Mouse (Mus musculus): ENCODE results near the gene Btg2. TPM values are rescaled to one million over a fixed set of nuclear protein-coding genes. Genes with fewer than 3 reads are reported as not detected.

The Btg2 gene
- polyA plus RNA-seq, 1 experiment from 2014 or later = 57.4 TPM

Other genes starting within 250 kb of the Btg2 start
- 2.7 and 3.6 TPM in 2 replicates for gene Optc, start 171.1 kb downstream of the Btg2 start, polyA plus RNA-seq (2015; fragmentation: Nextera tagmentation; extraction: Ambion mirVana)
- 10.2 and 14.8 TPM in 2 replicates for gene Prelp, start 157.7 kb downstream of the Btg2 start, polyA plus RNA-seq (2015; fragmentation: Nextera tagmentation; extraction: Ambion mirVana)
- gene Fmod, start 41.9 kb downstream of the Btg2 start, polyA plus RNA-seq (2015; fragmentation: Nextera tagmentation; extraction: Ambion mirVana) = 7.3 and 7.6 TPM in 2 replicates
- 0.30 and 0.35 TPM in 2 replicates for gene Chit1, start 32.1 kb upstream of the Btg2 start, polyA plus RNA-seq (2015; fragmentation: Nextera tagmentation; extraction: Ambion mirVana)
- gene Chil1, start 103.1 kb upstream of the Btg2 start, polyA plus RNA-seq (2015; fragmentation: Nextera tagmentation; extraction: Ambion mirVana) = 2.8 and 3.2 TPM in 2 replicates
- 0.83 and 1.9 TPM in 2 replicates for gene Mybph, start 114.3 kb upstream of the Btg2 start, polyA plus RNA-seq (2015; fragmentation: Nextera tagmentation; extraction: Ambion mirVana)
- gene Adora1, start 156.3 kb upstream of the Btg2 start, polyA plus RNA-seq (2015; fragmentation: Nextera tagmentation; extraction: Ambion mirVana) = 10.2 and 10.6 TPM in 2 replicates
- gene Myog, start 210.9 kb upstream of the Btg2 start, polyA plus RNA-seq (2015; fragmentation: Nextera tagmentation; extraction: Ambion mirVana) = 3.6 and 3.8 TPM in 2 replicates

Data from hindbrain, embryonic 13.5 days (tissue).